Mouse (Mus musculus) cerebellum, postnatal 4 days (tissue): ENCODE data around the gene Tlr5.

ENCODE experiments used
- DNase-seq, 2 experiments: peaks; one replicate each; pipeline ENCODE4 v3.0.0; 2022; ENCODE audit warnings: low spot score in 2 of 2, mixed read lengths in 1 of 2

Tlr5 gene

GRCm38 (mm10) chr1:182953667-182954066, 921 bp upstream of the Tlr5 start:
- DNase-seq: no peak

- no peak for DNase-seq
Measured at GRCm38 (mm10) chr1:182955047-182955620, 546 bp downstream of the Tlr5 start.

GRCm38 (mm10) chr1:182956186-182956960, 1.8 kb downstream of the Tlr5 start:
- DNase-seq: no peak

- DNase-seq: no peak
Measured at GRCm38 (mm10) chr1:182957001-182957757, 2.6 kb downstream of the Tlr5 start.

GRCm38 (mm10) chr1:182957826-182958544, 3.4 kb downstream of the Tlr5 start:
- DNase-seq: no peak

- no peak for DNase-seq
Measured at GRCm38 (mm10) chr1:182958824-182959223, 4.2 kb downstream of the Tlr5 start.

GRCm38 (mm10) chr1:182959251-182959691, 4.7 kb downstream of the Tlr5 start:
- DNase-seq: no peak

GRCm38 (mm10) chr1:182959811-182960455, 5.3 kb downstream of the Tlr5 start:
- DNase-seq: peak; percentile 76 to 87

GRCm38 (mm10) chr1:182961076-182961475, 6.5 kb downstream of the Tlr5 start:
- no peak for DNase-seq

GRCm38 (mm10) chr1:182963329-182963728, 8.7 kb downstream of the Tlr5 start:
- no peak for DNase-seq

- no peak for DNase-seq
Measured at GRCm38 (mm10) chr1:182964855-182965466, 10.4 kb downstream of the Tlr5 start.

- no peak for DNase-seq
Measured at GRCm38 (mm10) chr1:182968732-182969131, 14.1 kb downstream of the Tlr5 start.

- no peak for DNase-seq
Measured at GRCm38 (mm10) chr1:182972240-182972639, 17.7 kb downstream of the Tlr5 start.

- no peak for DNase-seq
Measured at GRCm38 (mm10) chr1:182974826-182975225, 20.2 kb downstream of the Tlr5 start.

- no peak for DNase-seq
Measured at GRCm38 (mm10) chr1:182980702-182981101, 26.1 kb downstream of the Tlr5 start.

GRCm38 (mm10) chr1:182982995-182983394, 28.4 kb downstream of the Tlr5 start:
- DNase-seq: peak; percentile 65 to 88

GRCm38 (mm10) chr1:182983496-182984127, 29.0 kb downstream of the Tlr5 start:
- no peak for DNase-seq

- no peak for DNase-seq
Measured at GRCm38 (mm10) chr1:182986243-182986642, 31.7 kb downstream of the Tlr5 start.

- DNase-seq: no peak
Measured at GRCm38 (mm10) chr1:182986750-182987149, 32.2 kb downstream of the Tlr5 start.

- DNase-seq: no peak
Measured at GRCm38 (mm10) chr1:182987801-182988200, 33.2 kb downstream of the Tlr5 start.
